Mouse (Mus musculus) left cerebral cortex, adult 11 months (tissue): ENCODE results near the gene Galnt16.
A peak's percentile ranks its signal among the peaks of the same experiment; 100 is the strongest.

Experiments
- DNase-seq: peaks from one replicate; pipeline ENCODE4 v3.0.0; 2022; ENCODE audit warnings: low spot score

Gene Galnt16

GRCm38 (mm10) chr12:80517977-80518376, at the start of gene Galnt16:
TSS of gene Galnt16 (plus strand) at chr12:80518277.
- no peak for DNase-seq

GRCm38 (mm10) chr12:80470206-80470605, 47.9 kb upstream of the Galnt16 start:
- no peak for DNase-seq

GRCm38 (mm10) chr12:80471926-80472325, 46.2 kb upstream of the Galnt16 start:
- no peak for DNase-seq

GRCm38 (mm10) chr12:80473731-80474130, 44.3 kb upstream of the Galnt16 start:
- no peak for DNase-seq

GRCm38 (mm10) chr12:80479986-80480385, 38.1 kb upstream of the Galnt16 start:
- no peak for DNase-seq

- no peak for DNase-seq
Measured at GRCm38 (mm10) chr12:80483397-80483796, 34.7 kb upstream of the Galnt16 start.

GRCm38 (mm10) chr12:80493311-80493710, 24.8 kb upstream of the Galnt16 start:
- DNase-seq = no peak

GRCm38 (mm10) chr12:80495691-80496090, 22.4 kb upstream of the Galnt16 start:
- no peak for DNase-seq

- DNase-seq = no peak
Measured at GRCm38 (mm10) chr12:80498356-80498755, 19.7 kb upstream of the Galnt16 start.

- DNase-seq = no peak
Measured at GRCm38 (mm10) chr12:80500506-80500905, 17.6 kb upstream of the Galnt16 start.

GRCm38 (mm10) chr12:80504718-80505117, 13.4 kb upstream of the Galnt16 start:
- no peak for DNase-seq

- no peak for DNase-seq
Measured at GRCm38 (mm10) chr12:80507041-80507745, 10.9 kb upstream of the Galnt16 start.

GRCm38 (mm10) chr12:80518393-80518756, 298 bp downstream of the Galnt16 start:
- DNase-seq = no peak

GRCm38 (mm10) chr12:80518757-80519620, 912 bp downstream of the Galnt16 start:
- no peak for DNase-seq

GRCm38 (mm10) chr12:80519621-80520332, 1.7 kb downstream of the Galnt16 start:
- no peak for DNase-seq

- DNase-seq = no peak
Measured at GRCm38 (mm10) chr12:80522006-80522405, 3.9 kb downstream of the Galnt16 start.

- DNase-seq = no peak
Measured at GRCm38 (mm10) chr12:80524276-80524921, 6.3 kb downstream of the Galnt16 start.

GRCm38 (mm10) chr12:80525513-80525912, 7.4 kb downstream of the Galnt16 start:
- no peak for DNase-seq

GRCm38 (mm10) chr12:80526511-80526910, 8.4 kb downstream of the Galnt16 start:
- DNase-seq = no peak

GRCm38 (mm10) chr12:80527727-80528389, 9.8 kb downstream of the Galnt16 start:
- peak; percentile 64 for DNase-seq

- no peak for DNase-seq
Measured at GRCm38 (mm10) chr12:80530052-80530451, 12.0 kb downstream of the Galnt16 start.

GRCm38 (mm10) chr12:80530630-80531029, 12.6 kb downstream of the Galnt16 start:
- no peak for DNase-seq
